Mouse (Mus musculus): ENCODE data around the gene Fbxo45. TPM values are rescaled to one million over a fixed set of nuclear protein-coding genes. Genes with fewer than 3 reads are reported as not detected.

Gene Fbxo45
- 2.9 and 4.5 TPM in 2 replicates for polyA plus RNA-seq (2012; ENCODE audit: low replicate concordance)

DNA sequence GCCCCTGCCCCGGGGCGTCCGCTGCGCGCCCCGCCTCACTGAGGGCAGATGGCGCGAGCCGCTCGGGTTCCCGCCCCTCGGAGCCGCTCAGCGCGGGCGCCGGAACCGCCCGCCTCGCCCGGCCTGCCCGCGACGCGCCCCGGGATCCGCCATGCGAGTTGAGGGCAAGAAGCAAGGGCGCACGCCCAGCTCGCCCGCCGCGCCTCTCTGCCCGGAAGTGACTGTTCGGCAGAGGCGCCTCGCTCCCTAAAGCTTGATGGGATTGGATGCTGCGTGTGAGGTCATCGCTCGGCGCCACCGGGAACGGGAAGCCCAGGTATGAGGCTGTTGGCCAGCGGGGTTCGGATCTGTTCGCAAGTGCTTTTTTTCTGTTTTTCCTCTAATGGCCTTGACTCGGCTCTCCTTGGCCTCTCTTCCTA lies at the start of gene Fbxo45, which contains the start of gene Wdr53:
TSS of gene Fbxo45 (minus strand) at position 207 of the 419 bp plus-strand sequence.
TSS of gene Wdr53 (plus strand) at position 276 of the 419 bp plus-strand sequence.

DNA sequence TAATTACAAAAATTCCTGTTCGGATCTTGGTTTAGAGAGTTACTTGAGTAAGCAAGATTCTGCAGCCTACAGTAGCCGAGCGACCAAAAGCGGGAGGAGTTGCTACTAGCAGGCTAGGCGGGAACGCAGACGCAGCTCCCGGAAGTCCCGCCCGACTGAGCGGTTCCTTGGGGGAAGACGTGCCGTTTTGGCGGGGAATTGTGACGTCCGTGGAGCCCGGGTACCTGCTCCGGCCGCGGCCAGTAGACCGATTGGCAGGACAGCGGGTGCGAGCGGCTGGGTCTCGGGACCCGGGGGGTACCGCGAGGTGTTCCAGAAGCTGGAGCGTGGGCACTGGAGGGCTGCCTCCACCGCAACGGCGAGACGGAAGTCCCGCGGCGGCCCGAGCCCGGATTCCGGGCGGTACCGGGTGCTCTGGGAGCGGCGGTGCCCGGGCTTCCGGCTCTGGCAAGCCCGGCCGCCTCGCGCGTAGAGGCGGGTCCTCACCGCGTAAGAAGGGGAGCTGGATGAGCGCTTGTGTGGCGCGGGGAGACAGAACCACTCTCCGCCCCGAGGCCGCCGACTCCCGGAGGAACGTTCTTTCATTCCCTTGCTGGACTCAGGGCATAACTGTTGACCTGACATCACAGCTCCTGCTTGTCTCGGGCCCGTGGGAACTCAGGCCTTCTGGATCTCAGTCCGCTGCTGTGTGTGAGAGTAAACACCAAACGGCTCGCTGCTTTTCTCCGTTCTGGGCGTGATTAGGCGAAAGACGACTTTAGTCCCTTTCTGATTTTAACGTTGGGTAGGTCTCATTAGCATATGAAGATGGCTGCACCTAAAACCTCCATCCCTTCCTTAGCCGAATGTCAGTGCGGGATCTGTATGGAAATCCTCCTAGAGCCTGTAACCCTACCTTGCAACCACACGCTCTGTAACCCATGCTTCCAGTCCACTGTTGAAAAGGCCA lies 30.6 kb upstream of the Fbxo45 start, which contains the start of gene Rnf168:
TSS of gene Rnf168 (plus strand) at position 152 of the 949 bp plus-strand sequence.

DNA sequence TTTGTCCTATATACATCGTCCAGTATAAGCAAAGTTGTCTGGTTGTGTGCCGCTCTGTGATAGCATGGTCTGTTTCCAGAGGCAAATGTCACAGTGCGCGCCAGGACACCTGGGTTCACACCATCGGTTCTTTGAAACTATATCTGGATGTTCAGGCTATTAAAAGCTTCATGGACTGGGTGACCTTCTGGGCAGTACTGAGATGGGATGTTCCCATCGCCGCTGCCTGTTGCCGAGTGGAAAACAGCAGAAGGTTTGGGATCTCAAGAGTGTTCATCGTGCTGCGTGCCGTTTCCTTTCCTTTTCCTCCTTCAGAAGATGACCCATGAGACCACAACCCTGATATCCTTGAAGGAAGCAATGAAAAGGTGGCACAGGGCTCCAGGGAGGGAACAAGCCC lies 24.3 kb upstream of the Fbxo45 start, which contains the start of gene Smco1:
TSS of gene Smco1 (plus strand) at position 178 of the 400 bp plus-strand sequence.

Other genes starting within 250 kb of the Fbxo45 start
- gene Senp5, start 243.9 kb downstream of the Fbxo45 start, polyA plus RNA-seq (2012; ENCODE audit: low replicate concordance): 3.4 and 3.7 TPM in 2 replicates
- 40.5 and 94.6 TPM in 2 replicates for gene Pak2, start 167.8 kb downstream of the Fbxo45 start, polyA plus RNA-seq (2012; ENCODE audit: low replicate concordance)
- 33.5 and 70.6 TPM in 2 replicates for gene Pigx, start 147.4 kb downstream of the Fbxo45 start, polyA plus RNA-seq (2012; ENCODE audit: low replicate concordance)
- 4.6 and 10.7 TPM in 2 replicates for gene Cep19, start 147.4 kb downstream of the Fbxo45 start, polyA plus RNA-seq (2012; ENCODE audit: low replicate concordance)
- 175 and 488 TPM in 2 replicates for gene Nrros, start 81.6 kb downstream of the Fbxo45 start, polyA plus RNA-seq (2012; ENCODE audit: low replicate concordance)
- 0.53 and 0.64 TPM in 2 replicates for gene Bex6, start 67.3 kb downstream of the Fbxo45 start, polyA plus RNA-seq (2012; ENCODE audit: low replicate concordance)
- gene Wdr53, start 69 bp upstream of the Fbxo45 start, polyA plus RNA-seq (2012; ENCODE audit: low replicate concordance): 8.7 and 11.7 TPM in 2 replicates
- gene Smco1, start 24.3 kb upstream of the Fbxo45 start, polyA plus RNA-seq (2012; ENCODE audit: low replicate concordance): not detected in 2 replicates
- 7.9 and 9.9 TPM in 2 replicates for gene Rnf168, start 30.3 kb upstream of the Fbxo45 start, polyA plus RNA-seq (2012; ENCODE audit: low replicate concordance)
- gene Ubxn7, start 85.1 kb upstream of the Fbxo45 start, polyA plus RNA-seq (2012; ENCODE audit: low replicate concordance): 9.1 and 13.5 TPM in 2 replicates
- gene Tm4sf19, start 153.3 kb upstream of the Fbxo45 start, polyA plus RNA-seq (2012; ENCODE audit: low replicate concordance): not detected in 2 replicates
- 0.52 and 1.8 TPM in 2 replicates for gene Tctex1d2, start 172.5 kb upstream of the Fbxo45 start, polyA plus RNA-seq (2012; ENCODE audit: low replicate concordance)
- 5.0 and 18.5 TPM in 2 replicates for gene Pcyt1a, start 183.8 kb upstream of the Fbxo45 start, polyA plus RNA-seq (2012; ENCODE audit: low replicate concordance)
- gene Slc51a, start 240.7 kb upstream of the Fbxo45 start, polyA plus RNA-seq (2012; ENCODE audit: low replicate concordance): not detected in 2 replicates
- gene Zdhhc19, start 249.1 kb upstream of the Fbxo45 start, polyA plus RNA-seq (2012; ENCODE audit: low replicate concordance): not detected in 2 replicates

All from hematopoietic multipotent progenitor cell, adult 10-12 weeks (in vitro differentiated cells).